Mouse (Mus musculus): ENCODE measurements around the gene Hipk2. TPM values are rescaled to one million over a fixed set of nuclear protein-coding genes. Genes with fewer than 3 reads are reported as not detected.

Gene Hipk2
- total RNA-seq, 2 experiments from 2014 or later = 45.8 to 49.0 TPM

Other genes starting within 250 kb of the Hipk2 start
- gene Klrg2, start 238.9 kb downstream of the Hipk2 start, total RNA-seq (2021) = under 1 TPM; 0.09 to 0.27 TPM
- 1 to 10 TPM in 1 of 2 experiments, under 1 TPM in 1; 0.62 to 1.0 TPM for gene Clec2l, start 213.1 kb downstream of the Hipk2 start, total RNA-seq (2021)
- gene Tbxas1, start 761 bp downstream of the Hipk2 start, total RNA-seq (2021) = 1 to 10 TPM in 1 of 2 experiments, under 1 TPM in 1; 0.75 to 1.4 TPM
- gene Parp12, start 242.2 kb upstream of the Hipk2 start, total RNA-seq (2021) = 1 to 10 TPM; 4.1 to 4.2 TPM

Measured in gastrocnemius, postnatal 14 days (tissue).